Mouse (Mus musculus) cerebellum, adult 18-20 months (tissue): ENCODE measurements around the gene Klhl33.
A peak's percentile ranks its signal among the peaks of the same experiment; 100 is the strongest.
"Not testable (repeated sequence)": the region's sequence is repeated elsewhere in the genome, so short reads cannot be mapped to it uniquely, and the experiment has no call there.

Source experiments
- DNase-seq, 2 experiments: peaks; one replicate each; pipeline ENCODE4 v3.0.0; 2021

The Klhl33 gene

GRCm38 (mm10) chr14:50897374-50897765 lies at the start of gene Klhl33:
TSS of gene Klhl33 (minus strand) at chr14:50897507.
- DNase-seq = peak; percentile 62 to 68

GRCm38 (mm10) chr14:50945526-50945925 lies 48.2 kb upstream of the Klhl33 start:
- not testable (repeated sequence) for DNase-seq

- not testable (repeated sequence) for DNase-seq
These were observed 47.8 kb upstream of the Klhl33 start for GRCm38 (mm10) chr14:50945081-50945480.

GRCm38 (mm10) chr14:50944668-50945033 lies 47.3 kb upstream of the Klhl33 start:
- DNase-seq = not testable (repeated sequence)

GRCm38 (mm10) chr14:50943932-50944667 lies 46.8 kb upstream of the Klhl33 start, which contains the start of gene Gm49342:
TSS of gene Gm49342 (plus strand) at chr14:50944517.
- peak; percentile 90 to 92 for DNase-seq

- no peak for DNase-seq
These were observed 41.6 kb upstream of the Klhl33 start for GRCm38 (mm10) chr14:50938940-50939339.

GRCm38 (mm10) chr14:50938119-50938908 lies 41.0 kb upstream of the Klhl33 start:
- DNase-seq = no peak

GRCm38 (mm10) chr14:50936649-50937048 lies 39.3 kb upstream of the Klhl33 start:
- no peak for DNase-seq

GRCm38 (mm10) chr14:50931493-50932020 lies 34.2 kb upstream of the Klhl33 start:
- no peak for DNase-seq

GRCm38 (mm10) chr14:50930754-50931492 lies 33.6 kb upstream of the Klhl33 start, which contains the start of the genes Pip4p1 and Pnp:
TSS of gene Pip4p1 (minus strand) at chr14:50930856.
TSS of gene Pnp (plus strand) at chr14:50931082.
- DNase-seq = peak; percentile 99 to 100

- DNase-seq = peak in 1 of 2 experiments; percentile 80
These were observed 33.1 kb upstream of the Klhl33 start for GRCm38 (mm10) chr14:50930377-50930753.

- DNase-seq = no peak
These were observed 32.6 kb upstream of the Klhl33 start for GRCm38 (mm10) chr14:50929951-50930350.

GRCm38 (mm10) chr14:50927366-50927765 lies 30.1 kb upstream of the Klhl33 start:
- no peak for DNase-seq

- peak in 1 of 2 experiments; percentile 23 for DNase-seq
These were observed 28.0 kb upstream of the Klhl33 start for GRCm38 (mm10) chr14:50925111-50925920.

GRCm38 (mm10) chr14:50924281-50925064 lies 27.2 kb upstream of the Klhl33 start, which contains the start of the genes Osgep and Apex1:
TSS of gene Osgep (minus strand) at chr14:50924893.
TSS of gene Apex1 (plus strand) at chr14:50924968.
- DNase-seq = peak; percentile 94 to 95

- DNase-seq = not testable (repeated sequence)
These were observed 26.1 kb upstream of the Klhl33 start for GRCm38 (mm10) chr14:50923437-50923836.

GRCm38 (mm10) chr14:50911356-50911755 lies 14.0 kb upstream of the Klhl33 start:
- DNase-seq = no peak

- no peak for DNase-seq
These were observed 10.8 kb upstream of the Klhl33 start for GRCm38 (mm10) chr14:50908126-50908525.

- DNase-seq = not testable (repeated sequence)
These were observed 8.0 kb upstream of the Klhl33 start for GRCm38 (mm10) chr14:50905327-50905726.

- no peak for DNase-seq
These were observed 7.5 kb upstream of the Klhl33 start for GRCm38 (mm10) chr14:50904828-50905129.
